Mouse (Mus musculus) forebrain, postnatal 0 days (tissue): ENCODE results near the gene Bag5. TPM values are rescaled to one million over a fixed set of nuclear protein-coding genes. Genes with fewer than 3 reads are reported as not detected.

Experiments used
- ATAC-seq: fragments of 200-750 bp; cut with Nextera tagmentation; 2 replicates; pipeline ENCODE4 v1.8.0; 2017; ENCODE audit warnings: mild to moderate bottlenecking, moderate library complexity
- DNase-seq: peaks from one replicate; pipeline ENCODE4 v3.0.0-alpha.2; 2015
- H3K27ac ChIP-seq: fragments of 300-500 bp; sonication (generic); 2 replicates; pipeline ENCODE4 v1.5.1; 2014; ENCODE audit warnings: low read depth, mild to moderate bottlenecking, antibody characterized with exemption, low read length, moderate library complexity, mixed read lengths
- H3K27me3 ChIP-seq: fragments of 300-500 bp; sonication (generic); 2 replicates; pipeline ENCODE4 v1.6.1; 2014; ENCODE audit warnings: mild to moderate bottlenecking, low read length, mixed read lengths; ENCODE audit not compliant: insufficient read depth
- H3K36me3 ChIP-seq: fragments of 300-500 bp; sonication (generic); 2 replicates; pipeline ENCODE4 v1.6.1; 2014; ENCODE audit warnings: mild to moderate bottlenecking, moderate library complexity; ENCODE audit not compliant: insufficient read depth
- H3K4me1 ChIP-seq: fragments of 300-500 bp; sonication (generic); 2 replicates; pipeline ENCODE4 v1.6.1; 2014; ENCODE audit warnings: antibody characterized with exemption; ENCODE audit not compliant: insufficient read depth
- H3K4me2 ChIP-seq: fragments of 300-500 bp; sonication (generic); 2 replicates; pipeline ENCODE4 v1.6.1; 2014; ENCODE audit warnings: low read depth, mild to moderate bottlenecking, moderate library complexity
- H3K4me3 ChIP-seq: fragments of 300-500 bp; sonication (generic); 2 replicates; pipeline ENCODE4 v1.5.1; 2014; ENCODE audit warnings: low read depth, low read length, mixed read lengths
- H3K9ac ChIP-seq: fragments of 300-500 bp; sonication (generic); 2 replicates; pipeline ENCODE4 v1.6.1; 2014; ENCODE audit warnings: mild to moderate bottlenecking
- H3K9me3 ChIP-seq: fragments of 300-500 bp; sonication (generic); 2 replicates; pipeline ENCODE4 v1.6.1; 2016; ENCODE audit warnings: low read length
- CTCF ChIP-seq: sonication (generic); IDR thresholded peaks from 2 replicates; pipeline ENCODE4 v1.5.1; 2016; ENCODE audit warnings: antibody characterized with exemption, control low read depth, low read depth
- WGBS: fragments of 180-500 bp; shearing (Covaris S2); extraction: QIAGEN DNeasy Blood & Tissue Kit; methylation state at CpG from one replicate; pipeline ENCODE4 v1.1.7; 2014; 5-methylcytosine and 5-hydroxymethylcytosine counted together
- polyA plus RNA-seq: library from polyadenylated mRNA; unstranded; fragments of >200 nt; fragmentation: Nextera tagmentation; extraction: Ambion mirVana; gene quantifications from 2 replicates; pipeline ENCODE4 v1.2.1, GENCODE M21; 2015
- total RNA-seq: library from RNA; depleted of rRNA; stranded (reverse); fragments of >200 nt; gene quantifications from 2 replicates; pipeline ENCODE4 v1.2.3, GENCODE M21; 2014

Gene Bag5
- total and polyA plus RNA-seq, 2 experiments from 2014 or later = 50.6 to 71.2 TPM

GRCm38 (mm10) chr12:111692899-111693298, 20.2 kb downstream of the Bag5 start:
- ATAC-seq = no peak
- H3K4me3 ChIP-seq = no peak overlapping the region
- H3K4me2 ChIP-seq = no peak overlapping the region
- H3K36me3 ChIP-seq = no peaks in the 10 kb centered on the region
- peaks cover 25% of the 10 kb centered on the region for H3K4me1 ChIP-seq
- H3K27ac ChIP-seq = peak overlapping the region; percentile 85
- H3K9me3 ChIP-seq = no peaks in the 10 kb centered on the region
- H3K9ac ChIP-seq = no peak overlapping the region
- no peak for TF ChIP-seq CTCF
- DNase-seq = no peak
- no peaks in the 10 kb centered on the region for H3K27me3 ChIP-seq
- 61% methylated on average over 5 of the region's 5 CpGs for WGBS

GRCm38 (mm10) chr12:111691346-111691872, 21.6 kb downstream of the Bag5 start:
- DNase-seq (peak; percentile 58), ATAC-seq (peak; percentile 28)
- Histone ChIP-seq H3K4me2 (no peak overlapping the region), H3K4me3 (no peak overlapping the region), H3K9me3 (no peaks in the 10 kb centered on the region), H3K27ac (peak overlapping the region; percentile 62), H3K27me3 (no peaks in the 10 kb centered on the region), H3K36me3 (no peaks in the 10 kb centered on the region), H3K4me1 (peaks cover 29% of the 10 kb centered on the region), H3K9ac (no peak overlapping the region)
- 16% methylated on average over 5 of the region's 5 CpGs for WGBS
- TF ChIP-seq CTCF = peak; percentile 23; the same call in 1 of the 2 replicates

GRCm38 (mm10) chr12:111689426-111689825, 23.6 kb downstream of the Bag5 start:
- no peak for TF ChIP-seq CTCF
- H3K4me1 ChIP-seq = peaks cover 19% of the 10 kb centered on the region
- 76% methylated on average over 11 of the region's 11 CpGs for WGBS
- no peak overlapping the region for H3K27ac ChIP-seq
- ATAC-seq = no peak
- H3K9ac ChIP-seq = no peak overlapping the region
- no peak overlapping the region for H3K4me2 ChIP-seq
- H3K9me3 ChIP-seq = no peaks in the 10 kb centered on the region
- no peak for DNase-seq
- no peak overlapping the region for H3K4me3 ChIP-seq
- H3K27me3 ChIP-seq = no peaks in the 10 kb centered on the region
- H3K36me3 ChIP-seq = no peaks in the 10 kb centered on the region

- Histone ChIP-seq H3K27ac (peak overlapping the region; percentile 79), H3K4me2 (no peak overlapping the region), H3K9me3 (no peaks in the 10 kb centered on the region), H3K36me3 (no peaks in the 10 kb centered on the region), H3K4me3 (no peak overlapping the region), H3K4me1 (0 out of 2 replicates have a peak, but pooled peaks cover 7% of the 10 kb centered on the region), H3K9ac (peak overlapping the region; percentile 14; the same call in 1 of the 2 replicates), H3K27me3 (no peaks in the 10 kb centered on the region)
- TF ChIP-seq CTCF = no peak
- ATAC-seq = no peak
- DNase-seq = no peak
- WGBS = 25% methylated on average over 2 of the region's 2 CpGs
These were observed 25.0 kb downstream of the Bag5 start for GRCm38 (mm10) chr12:111688069-111688428.

GRCm38 (mm10) chr12:111687350-111688068, 25.5 kb downstream of the Bag5 start:
- no peak for TF ChIP-seq CTCF
- Histone ChIP-seq H3K27ac (peak overlapping the region; percentile 79), H3K4me1 (0 out of 2 replicates have a peak, but pooled peaks cover 7% of the 10 kb centered on the region), H3K27me3 (no peaks in the 10 kb centered on the region), H3K36me3 (peaks cover 5% of the 10 kb centered on the region; the same call in 1 of the 2 replicates), H3K9ac (peak overlapping the region; percentile 14; the same call in 1 of the 2 replicates), H3K4me3 (no peak overlapping the region), H3K9me3 (no peaks in the 10 kb centered on the region), H3K4me2 (no peak overlapping the region)
- 8% methylated on average over 14 of the region's 14 CpGs for WGBS
- peak; percentile 62 for DNase-seq
- peak; percentile 72 for ATAC-seq

- H3K9me3 ChIP-seq = no peaks in the 10 kb centered on the region
- DNase-seq = no peak
These were observed 26.7 kb downstream of the Bag5 start for GRCm38 (mm10) chr12:111686390-111686789.

GRCm38 (mm10) chr12:111682806-111683205, 30.3 kb downstream of the Bag5 start:
- peaks cover 8% of the 10 kb centered on the region; the same call in 1 of the 2 replicates for H3K4me1 ChIP-seq
- no peaks in the 10 kb centered on the region for H3K27me3 ChIP-seq
- ATAC-seq = no peak
- no peak overlapping the region for H3K9ac ChIP-seq
- H3K4me3 ChIP-seq = no peak overlapping the region
- H3K4me2 ChIP-seq = no peak overlapping the region
- no peak for DNase-seq
- no peak for TF ChIP-seq CTCF
- 69% methylated on average over 5 of the region's 5 CpGs for WGBS
- H3K27ac ChIP-seq = no peak overlapping the region
- H3K36me3 ChIP-seq = peaks cover 14% of the 10 kb centered on the region
- H3K9me3 ChIP-seq = no peaks in the 10 kb centered on the region

More at GRCm38 (mm10) chr12:111686390-111686789, 26.7 kb downstream of the Bag5 start:
- Histone ChIP-seq H3K4me1 (0 out of 2 replicates have a peak, but pooled peaks cover 4% of the 10 kb centered on the region), H3K27me3 (no peaks in the 10 kb centered on the region), H3K36me3 (peaks cover 7% of the 10 kb centered on the region; the same call in 1 of the 2 replicates), H3K4me3 (no peak overlapping the region), H3K27ac (peak overlapping the region; percentile 79; the same call in 1 of the 2 replicates), H3K4me2 (no peak overlapping the region), H3K9ac (no peak overlapping the region)
- no peak for TF ChIP-seq CTCF
- ATAC-seq = no peak
- WGBS = 84% methylated on average over 4 of the region's 4 CpGs
